Mouse (Mus musculus) thymus, adult 2 months (tissue): ENCODE measurements around the gene Dab1.

Experiments
- CTCF ChIP-seq: fragments of 200-500 bp; IDR thresholded peaks from 2 replicates; pipeline ENCODE4 v1.5.1; 2012; ENCODE audit warnings: mild to moderate bottlenecking, control low read depth, low read length, moderate library complexity, borderline replicate concordance; ENCODE audit not compliant: control insufficient read depth, poor library complexity, insufficient read depth; ENCODE audit errors: extremely low read depth
- POLR2A ChIP-seq: fragments of 200-500 bp; IDR thresholded peaks from 2 replicates; pipeline ENCODE4 v1.6.1; 2012; ENCODE audit warnings: mild to moderate bottlenecking, low read length, control low read depth, moderate library complexity; ENCODE audit not compliant: control insufficient read depth, poor library complexity, insufficient read depth; ENCODE audit errors: extremely low read depth

- no peak for TF ChIP-seq CTCF
- no peak for TF ChIP-seq POLR2A
These were observed 1106.5 kb downstream of the Dab1 start for GRCm38 (mm10) chr4:104725673-104726072.
